Mouse (Mus musculus) liver, adult 2 months (tissue): ENCODE data around the gene Srl. TPM values are rescaled to one million over a fixed set of nuclear protein-coding genes. Genes with fewer than 3 reads are reported as not detected.

ENCODE experiments used
- DNase-seq: peaks from one replicate; pipeline ENCODE4 v3.0.0-alpha.2; 2011; ENCODE audit warnings: low read depth, low spot score; ENCODE audit errors: extremely low read depth
- H3K27ac ChIP-seq: fragments of 200-500 bp; replicated peaks from 2 replicates; pipeline ENCODE4 v1.5.1; 2012; ENCODE audit warnings: low read depth, mild to moderate bottlenecking, control low read depth, inconsistent platforms, low read length; ENCODE audit not compliant: insufficient read depth
- H3K27me3 ChIP-seq: fragments of 200-500 bp; 2 replicates; pipeline ENCODE4 v1.6.1; 2012; ENCODE audit warnings: mild to moderate bottlenecking, moderate library complexity, low read length, inconsistent platforms; ENCODE audit not compliant: control insufficient read depth, insufficient read depth
- H3K36me3 ChIP-seq: fragments of 200-500 bp; 2 replicates; pipeline ENCODE4 v1.6.1; 2012; ENCODE audit warnings: low read length, inconsistent platforms; ENCODE audit not compliant: control insufficient read depth, insufficient read depth
- H3K4me1 ChIP-seq: fragments of 200-500 bp; 2 replicates; pipeline ENCODE4 v1.6.1; 2011; ENCODE audit warnings: low read length; ENCODE audit not compliant: control insufficient read depth, insufficient read depth
- H3K4me3 ChIP-seq: fragments of 200-500 bp; 2 replicates; pipeline ENCODE4 v1.5.1; 2011; ENCODE audit warnings: low read depth, mild to moderate bottlenecking, control low read depth, low read length, moderate library complexity; ENCODE audit not compliant: insufficient read depth
- H3K79me2 ChIP-seq: fragments of 200-500 bp; 2 replicates; pipeline ENCODE4 v1.6.1; 2012; ENCODE audit warnings: inconsistent platforms, mild to moderate bottlenecking, low read length, moderate library complexity; ENCODE audit not compliant: control insufficient read depth, insufficient read depth
- H3K9ac ChIP-seq: fragments of 200-500 bp; 2 replicates; pipeline ENCODE4 v1.6.1; 2012; ENCODE audit warnings: low read depth, mild to moderate bottlenecking, control low read depth, inconsistent platforms, low read length
- CTCF ChIP-seq: fragments of 200-500 bp; IDR thresholded peaks from 2 replicates; pipeline ENCODE4 v1.5.1; 2011; ENCODE audit warnings: low read depth, low read length, control low read depth
- POLR2A ChIP-seq: fragments of 200-500 bp; IDR thresholded peaks from 2 replicates; pipeline ENCODE4 v1.6.1; 2011; ENCODE audit warnings: low read length, control low read depth; ENCODE audit not compliant: insufficient read depth; ENCODE audit errors: extremely low read depth
- WGBS: fragments of 180-500 bp; shearing (Covaris S2); methylation state at CpG from one replicate; pipeline ENCODE4 v1.1.7; 2018; 5-methylcytosine and 5-hydroxymethylcytosine counted together
- polyA plus RNA-seq: library from polyadenylated mRNA; depleted of rRNA; stranded (reverse); fragments of >200 nt; gene quantifications from 2 replicates; pipeline ENCODE4 v1.2.3, GENCODE M21; 2012
- total RNA-seq: library from RNA; depleted of rRNA; stranded (reverse); fragments of >200 nt; gene quantifications from 2 replicates; pipeline ENCODE4 v1.2.3, GENCODE M21; 2014

Gene Srl
- total and polyA plus RNA-seq, 2 experiments: 0.50 to 2.1 TPM

- Histone ChIP-seq H3K79me2 (no peaks in the 10 kb centered on the region), H3K4me1 (no peaks in the 10 kb centered on the region), H3K4me3 (no peak overlapping the region), H3K36me3 (no peaks in the 10 kb centered on the region), H3K9ac (no peak overlapping the region), H3K27me3 (no peaks in the 10 kb centered on the region), H3K27ac (no peak overlapping the region)
- WGBS: 91% methylated on average over 7 of the region's 7 CpGs
- no peak for TF ChIP-seq CTCF
- TF ChIP-seq POLR2A: no peak
- no peak for DNase-seq
Measured at GRCm38 (mm10) chr16:4454563-4454962, 87.1 kb downstream of the Srl start.

DNA sequence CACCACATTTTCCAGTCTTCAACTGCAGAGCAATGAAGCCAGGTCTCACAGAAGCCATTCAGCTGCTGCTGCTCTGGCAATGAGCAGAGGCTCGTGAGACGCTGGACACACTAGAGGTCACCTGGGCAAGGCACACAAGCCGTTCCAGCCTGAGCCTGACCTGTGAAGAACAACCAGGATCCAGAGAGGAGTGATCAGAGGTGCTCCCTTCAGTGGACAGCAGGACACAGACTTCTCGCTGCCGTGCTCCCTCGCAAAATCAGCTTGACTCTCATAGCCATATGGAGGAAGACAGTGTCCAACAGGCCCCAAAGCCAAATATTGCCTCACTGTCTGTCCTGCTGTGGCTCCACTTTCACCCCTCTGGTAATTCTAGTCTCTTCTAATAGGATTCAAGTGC lies 92.2 kb downstream of the Srl start:
- no peaks in the 10 kb centered on the region for H3K27me3 ChIP-seq
- WGBS: 93% methylated on average over 6 of the region's 6 CpGs
- H3K4me3 ChIP-seq: no peak overlapping the region
- H3K36me3 ChIP-seq: no peaks in the 10 kb centered on the region
- no peak for DNase-seq
- H3K4me1 ChIP-seq: no peaks in the 10 kb centered on the region
- TF ChIP-seq POLR2A (no peak), CTCF (no peak)
- H3K79me2 ChIP-seq: no peaks in the 10 kb centered on the region
- H3K27ac ChIP-seq: no peak overlapping the region
- no peak overlapping the region for H3K9ac ChIP-seq

DNA sequence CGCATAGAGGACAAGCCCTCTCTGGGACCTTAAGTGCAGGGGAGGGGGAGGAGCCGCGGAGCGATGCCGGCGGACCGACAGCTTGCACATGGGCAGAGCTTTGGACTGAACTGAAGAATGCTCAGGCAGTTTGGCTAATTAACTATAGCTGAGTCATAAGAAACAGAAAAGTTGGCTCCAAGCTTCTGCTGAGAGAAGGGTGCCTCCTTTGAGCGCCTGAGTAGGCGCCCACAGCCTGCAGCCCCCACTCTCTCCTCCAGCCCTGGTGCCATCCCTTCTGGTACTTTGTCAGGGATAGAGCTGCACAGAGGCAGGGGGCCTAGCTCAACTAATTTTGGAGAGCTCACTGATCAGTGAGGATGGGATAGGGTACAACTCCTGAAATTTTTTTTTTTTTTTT lies 93.4 kb downstream of the Srl start:
- 70% methylated on average over 9 of the region's 9 CpGs for WGBS
- TF ChIP-seq POLR2A (no peak), CTCF (no peak)

DNA sequence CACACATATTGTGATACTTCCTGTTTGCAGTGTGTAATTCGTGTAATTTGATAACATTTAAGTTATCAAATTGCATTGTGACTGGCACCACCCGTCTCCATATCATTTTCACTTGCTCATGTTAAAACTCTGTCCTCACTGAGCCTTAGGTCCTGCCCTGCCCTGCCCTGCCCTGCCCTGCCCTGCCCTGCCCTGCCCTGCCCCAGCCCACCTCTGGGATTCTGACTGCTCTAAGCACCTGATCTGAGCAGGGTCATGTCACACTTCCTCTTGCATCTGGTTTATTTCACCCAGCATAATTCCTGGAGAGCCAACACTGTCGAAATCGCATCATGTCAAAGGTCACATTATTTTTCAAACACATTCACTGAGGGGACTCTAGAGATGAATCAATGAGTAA lies 95.2 kb downstream of the Srl start:
- H3K27ac ChIP-seq: no peak overlapping the region
- H3K9ac ChIP-seq: no peak overlapping the region
- H3K79me2 ChIP-seq: no peaks in the 10 kb centered on the region
- H3K4me1 ChIP-seq: no peaks in the 10 kb centered on the region
- no peak for TF ChIP-seq POLR2A
- TF ChIP-seq CTCF: no peak
- no peak overlapping the region for H3K4me3 ChIP-seq
- DNase-seq: peak; percentile 53
- no peaks in the 10 kb centered on the region for H3K36me3 ChIP-seq
- no peaks in the 10 kb centered on the region for H3K27me3 ChIP-seq
- 38% methylated on average over 4 of the region's 4 CpGs for WGBS

More for the DNA sequence above, 93.4 kb downstream of the Srl start:
- Histone ChIP-seq H3K9ac (no peak overlapping the region), H3K79me2 (no peaks in the 10 kb centered on the region), H3K27ac (no peak overlapping the region), H3K4me3 (no peak overlapping the region), H3K36me3 (no peaks in the 10 kb centered on the region), H3K27me3 (no peaks in the 10 kb centered on the region), H3K4me1 (no peaks in the 10 kb centered on the region)
- no peak for DNase-seq

DNA sequence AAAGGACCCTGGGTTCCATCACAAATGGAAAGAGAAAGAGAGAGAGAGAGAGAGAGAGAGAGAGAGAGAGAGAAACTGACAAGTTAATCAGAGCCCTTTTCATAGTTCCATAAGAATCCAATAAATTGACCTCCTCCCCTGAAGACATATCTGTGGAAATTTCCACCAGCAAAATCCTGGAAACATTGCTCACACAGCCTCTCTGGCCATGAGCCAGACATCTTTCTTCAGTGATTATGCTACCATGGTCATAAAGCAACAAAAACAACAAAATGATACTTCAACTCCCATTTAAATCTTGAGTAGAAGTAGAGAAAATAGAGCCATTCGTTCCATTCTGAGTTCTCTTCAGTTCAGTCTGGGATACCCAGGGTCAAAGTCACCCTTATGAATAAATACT lies 97.2 kb downstream of the Srl start:
- H3K4me1 ChIP-seq: no peaks in the 10 kb centered on the region
- no peaks in the 10 kb centered on the region for H3K36me3 ChIP-seq
- H3K4me3 ChIP-seq: no peak overlapping the region
- DNase-seq: no peak
- H3K9ac ChIP-seq: no peak overlapping the region
- no peaks in the 10 kb centered on the region for H3K79me2 ChIP-seq
- 52% methylated on average over 1 of the region's 1 CpGs for WGBS
- TF ChIP-seq POLR2A: no peak
- H3K27me3 ChIP-seq: no peaks in the 10 kb centered on the region
- H3K27ac ChIP-seq: no peak overlapping the region

DNA sequence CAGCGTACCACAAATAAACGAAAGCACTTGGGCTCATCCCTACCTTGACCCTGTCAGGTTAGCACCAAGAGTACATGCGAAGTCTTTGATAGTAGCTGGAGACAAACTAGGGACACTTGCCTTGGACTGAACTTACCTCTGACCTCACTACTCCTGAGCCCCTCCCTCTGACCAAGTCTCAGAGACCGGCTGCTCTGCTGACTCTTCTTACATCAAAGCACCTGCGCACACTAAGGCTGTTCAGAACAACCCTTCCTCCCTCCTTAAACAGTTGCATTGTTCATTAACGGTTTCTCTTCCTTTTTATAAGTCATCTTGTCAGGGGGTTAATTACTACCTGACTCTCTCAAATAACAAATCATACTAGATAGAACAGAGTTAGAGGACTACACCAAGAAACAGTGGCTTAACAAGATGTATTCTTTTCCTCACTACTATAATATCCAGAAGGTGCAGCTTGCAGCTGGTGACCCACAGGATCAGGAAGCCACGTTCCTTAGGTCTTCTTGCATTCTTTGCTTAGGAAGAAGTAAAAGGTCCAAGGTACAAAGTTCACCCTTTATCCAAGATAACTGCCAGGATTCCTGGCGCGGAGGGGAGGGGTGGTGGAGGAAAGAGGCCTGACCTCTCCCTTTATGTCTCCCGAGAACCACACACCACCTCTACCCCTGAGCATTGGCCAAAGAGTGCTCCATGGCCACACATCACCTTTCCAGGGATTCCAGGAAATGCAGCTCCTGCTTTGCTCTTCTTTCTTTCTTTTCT lies 102.1 kb downstream of the Srl start:
- 74% methylated on average over 10 of the region's 10 CpGs for WGBS
- H3K4me3 ChIP-seq: no peak overlapping the region
- H3K27ac ChIP-seq: no peak overlapping the region
- no peak for DNase-seq
- no peak overlapping the region for H3K9ac ChIP-seq
- no peaks in the 10 kb centered on the region for H3K79me2 ChIP-seq
- H3K36me3 ChIP-seq: no peaks in the 10 kb centered on the region
- no peaks in the 10 kb centered on the region for H3K4me1 ChIP-seq
- H3K27me3 ChIP-seq: no peaks in the 10 kb centered on the region
- no peak for TF ChIP-seq CTCF
- TF ChIP-seq POLR2A: no peak
